Mouse (Mus musculus) heart, adult 2 months (tissue): ENCODE measurements around the gene Siva1. TPM values are rescaled to one million over a fixed set of nuclear protein-coding genes. Genes with fewer than 3 reads are reported as not detected.

Experiments used
- DNase-seq, 2 experiments: peaks; one replicate each; pipeline ENCODE4 v3.0.0; 2021
- H3K27ac ChIP-seq: fragments of 200-600 bp; 2 replicates; pipeline ENCODE4 v1.8.1; 2022
- H3K27me3 ChIP-seq: fragments of 200-500 bp; 2 replicates; pipeline ENCODE4 v1.6.1; 2012; ENCODE audit warnings: mild to moderate bottlenecking, low read length, inconsistent platforms, mixed read lengths; ENCODE audit not compliant: control insufficient read depth, insufficient read depth
- H3K36me3 ChIP-seq: fragments of 200-500 bp; 2 replicates; pipeline ENCODE4 v1.6.1; 2012; ENCODE audit warnings: low read length, inconsistent platforms; ENCODE audit not compliant: control insufficient read depth, insufficient read depth
- H3K4me1 ChIP-seq: fragments of 200-500 bp; 2 replicates; pipeline ENCODE4 v1.6.1; 2011; ENCODE audit warnings: low read length; ENCODE audit not compliant: control insufficient read depth, insufficient read depth
- H3K4me3 ChIP-seq: fragments of 200-600 bp; 2 replicates; pipeline ENCODE4 v1.8.1; 2022
- H3K79me2 ChIP-seq: fragments of 200-500 bp; replicated peaks from 2 replicates; pipeline ENCODE4 v1.6.1; 2012; ENCODE audit warnings: mild to moderate bottlenecking, inconsistent platforms, low read length, moderate library complexity, mixed read lengths; ENCODE audit not compliant: control insufficient read depth, insufficient read depth
- H3K9ac ChIP-seq: fragments of 200-500 bp; 2 replicates; pipeline ENCODE4 v1.6.1; 2012; ENCODE audit warnings: low read depth, mild to moderate bottlenecking, control low read depth, inconsistent platforms, low read length, mixed read lengths
- CTCF ChIP-seq: fragments of 200-600 bp; IDR thresholded peaks from 2 replicates; pipeline ENCODE4 v1.8.1; 2022; ENCODE audit warnings: antibody characterized with exemption, mild to moderate bottlenecking, moderate library complexity
- EP300 ChIP-seq: fragments of 200-500 bp; IDR thresholded peaks from 2 replicates; pipeline ENCODE4 v1.6.1; 2011; ENCODE audit warnings: low read depth, low read length, control low read depth; ENCODE audit not compliant: insufficient read depth
- POLR2A ChIP-seq: fragments of 200-500 bp; IDR thresholded peaks from 2 replicates; pipeline ENCODE4 v1.6.1; 2011; ENCODE audit warnings: mild to moderate bottlenecking, low read depth, low read length, control low read depth; ENCODE audit not compliant: insufficient read depth
- WGBS: fragments of 180-500 bp; shearing (Covaris S2); methylation state at CpG from one replicate; pipeline ENCODE4 v1.1.7; 2018; 5-methylcytosine and 5-hydroxymethylcytosine counted together
- intact Hi-C: fragments of 180-260 bp; cut with DNase I; formaldehyde crosslinking; loops from one replicate; pipeline ENCODE4 v1.15.1; 2025
- polyA plus RNA-seq: library from polyadenylated mRNA; depleted of rRNA; stranded (reverse); fragments of >200 nt; gene quantifications from 2 replicates; pipeline ENCODE4 v1.2.3, GENCODE M21; 2012
- total RNA-seq, 2 experiments: library from RNA; stranded (reverse); gene quantifications; 2 replicates each; pipeline ENCODE4 v1.2.3; 2021

Siva1 gene
- total and polyA plus RNA-seq, 3 experiments = 32.0 to 39.4 (median 38.7) TPM

DNA sequence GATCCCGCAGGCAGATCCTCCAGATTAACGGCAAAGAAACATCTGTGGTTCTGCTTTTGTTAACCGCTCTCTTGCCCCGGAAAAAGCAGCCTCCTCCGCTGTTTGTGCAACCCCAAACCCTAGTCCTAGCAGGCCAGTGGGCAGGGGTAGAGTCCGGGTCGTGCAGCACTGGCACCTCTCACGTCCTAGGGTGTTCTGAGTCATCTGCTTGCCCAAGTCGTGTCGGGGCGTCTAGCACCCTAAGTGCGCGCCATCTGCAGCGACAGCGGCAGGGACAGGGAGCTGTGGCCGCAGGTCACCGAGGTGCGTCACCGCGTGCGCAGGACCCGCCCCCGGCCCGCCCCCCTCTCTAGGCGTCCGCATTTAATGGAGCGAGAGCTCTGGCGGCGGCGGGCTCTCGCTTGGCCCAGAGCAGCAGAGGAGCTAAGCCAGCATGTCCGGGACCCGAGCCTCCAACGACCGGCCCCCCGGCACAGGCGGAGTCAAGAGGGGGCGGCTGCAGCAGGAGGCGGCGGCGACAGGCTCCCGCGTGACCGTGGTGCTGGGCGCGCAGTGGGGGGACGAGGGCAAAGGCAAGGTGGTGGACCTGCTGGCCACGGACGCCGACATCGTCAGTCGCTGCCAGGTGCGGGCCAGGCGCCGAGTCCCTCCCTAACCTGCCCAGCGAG is 24.7 kb upstream of the Siva1 start, which contains the start of gene Adssl1:
TSS of gene Adssl1 (plus strand) at position 360 of the 668 bp plus-strand sequence.
- TF ChIP-seq CTCF = 0 out of 2 replicates have a peak, but pooled peaks have one; percentile 12
- TF ChIP-seq EP300 = 0 out of 2 replicates have a peak, but pooled peaks have one; percentile 50
- TF ChIP-seq POLR2A = peak; percentile 85
- Histone ChIP-seq H3K9ac (peak within 1 kb of the TSS; percentile 80), H3K27ac (peak within 1 kb of the TSS; percentile 97), H3K4me3 (peak within 1 kb of the TSS; percentile 60), H3K79me2 (no peaks in the 10 kb centered on the region), H3K27me3 (no peaks in the 10 kb centered on the region), H3K36me3 (no peaks in the 10 kb centered on the region), H3K4me1 (peaks cover 14% of the 10 kb centered on the region)
- WGBS = under 1% methylated on average over 55 of the region's 56 CpGs
- intact Hi-C loops = loop anchor here (5.0 kb wide), 1 partner anchor 128 kb away; no protein-coding TSS in a partner anchor
- peak; percentile 79 to 86 for DNase-seq

DNA sequence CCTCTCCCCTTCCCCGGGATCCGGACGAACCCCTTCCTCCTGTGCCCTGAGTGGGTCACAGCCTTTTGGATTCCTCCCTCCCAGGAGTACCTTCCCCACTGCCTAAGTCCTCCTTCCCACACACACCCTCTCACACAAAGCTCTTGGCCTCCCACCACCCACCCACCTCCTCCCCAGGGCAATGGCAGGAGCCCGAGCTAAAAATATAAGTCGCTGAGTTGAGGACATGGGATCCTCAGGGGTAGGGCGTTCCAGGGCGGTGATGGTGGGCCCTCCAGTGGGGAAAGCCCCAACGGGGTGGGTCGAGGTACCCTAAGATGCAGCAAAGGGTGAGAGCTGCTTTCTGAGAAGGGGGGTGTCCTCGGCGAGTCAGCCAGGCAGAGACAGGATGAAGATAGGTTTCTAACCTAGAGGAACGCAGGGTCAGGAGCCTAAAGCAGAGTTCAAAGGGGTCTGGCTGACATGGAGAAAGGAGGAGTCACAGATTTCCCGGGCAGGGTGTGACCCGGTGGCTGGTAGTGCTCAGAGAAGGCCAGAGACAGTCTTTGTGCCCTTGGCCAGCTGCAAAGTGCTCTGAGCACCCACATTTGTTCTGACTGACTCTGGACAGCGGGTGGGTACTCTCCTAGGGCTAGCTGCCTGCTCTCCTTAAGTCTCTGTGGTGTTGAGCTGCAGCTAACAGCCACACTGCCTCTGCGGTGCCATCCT is 24.0 kb upstream of the Siva1 start:
- peaks cover 14% of the 10 kb centered on the region for H3K4me1 ChIP-seq
- 0 out of 2 replicates have a peak, but pooled peaks have one; percentile 32 for TF ChIP-seq EP300
- TF ChIP-seq POLR2A = peak; percentile 31; the same call in 1 of the 2 replicates
- TF ChIP-seq CTCF = no peak
- peak overlapping the region; percentile 80 for H3K9ac ChIP-seq

DNA sequence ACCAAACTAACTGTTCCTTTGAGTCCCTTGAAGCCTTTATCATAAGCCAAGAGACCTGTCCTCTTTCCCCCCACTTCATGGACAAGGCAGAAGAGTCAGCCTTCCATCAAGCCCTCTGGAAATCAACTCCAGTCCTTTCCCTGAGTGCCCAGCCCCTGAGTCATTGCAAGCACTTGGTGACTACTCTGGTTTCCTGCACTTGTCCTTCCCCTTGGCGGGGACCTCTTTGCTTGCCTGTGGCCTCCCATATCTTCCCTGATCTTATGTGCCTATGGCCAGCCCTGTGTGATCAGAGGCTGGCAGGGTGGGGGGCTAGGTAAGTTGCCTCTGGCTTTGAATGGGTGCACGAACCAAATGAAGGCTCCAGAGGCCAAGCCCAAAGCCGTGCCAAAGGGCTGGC is 22.6 kb upstream of the Siva1 start:
- DNase-seq = no peak
- H3K79me2 ChIP-seq = no peaks in the 10 kb centered on the region
- H3K27me3 ChIP-seq = no peaks in the 10 kb centered on the region
- 77% methylated on average over 3 of the region's 3 CpGs for WGBS
- no peak for TF ChIP-seq EP300
- TF ChIP-seq CTCF = no peak
- no peak for TF ChIP-seq POLR2A
- no peaks in the 10 kb centered on the region for H3K36me3 ChIP-seq
- intact Hi-C loops = no loop called here
- H3K9ac ChIP-seq = no peak overlapping the region
- no peak overlapping the region for H3K27ac ChIP-seq
- H3K4me3 ChIP-seq = no peak overlapping the region
- H3K4me1 ChIP-seq = peaks cover 17% of the 10 kb centered on the region

More for the DNA sequence above, 24.0 kb upstream of the Siva1 start:
- Histone ChIP-seq H3K79me2 (no peaks in the 10 kb centered on the region), H3K4me3 (peak overlapping the region; percentile 60), H3K27ac (peak overlapping the region; percentile 97), H3K36me3 (no peaks in the 10 kb centered on the region), H3K27me3 (no peaks in the 10 kb centered on the region)
- intact Hi-C loops = no loop called here
- DNase-seq = peak in 1 of 2 experiments; percentile 49
- WGBS = 20% methylated on average over 16 of the region's 16 CpGs

DNA sequence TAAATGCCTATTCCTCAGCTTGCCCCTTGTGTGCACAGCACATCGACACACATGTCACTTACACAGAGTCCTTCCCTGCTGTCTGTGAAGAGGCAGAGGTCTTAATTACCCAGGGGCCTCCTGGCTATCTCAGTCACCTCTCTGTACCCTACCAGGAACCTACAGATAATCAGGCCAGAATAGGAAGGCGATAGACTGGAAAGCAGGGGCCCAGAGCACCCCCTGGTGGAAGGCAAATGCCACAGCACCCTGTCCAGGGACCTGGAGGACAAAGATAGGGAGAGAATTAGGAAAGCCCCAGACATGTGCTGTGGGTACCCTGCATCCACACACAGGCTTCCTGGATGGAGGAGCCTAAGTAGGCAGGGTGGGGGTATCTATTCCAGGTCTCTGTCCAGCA is 20.7 kb upstream of the Siva1 start:
- Histone ChIP-seq H3K9ac (no peak overlapping the region), H3K4me1 (peaks cover 12% of the 10 kb centered on the region), H3K36me3 (no peaks in the 10 kb centered on the region), H3K79me2 (no peaks in the 10 kb centered on the region), H3K4me3 (no peak overlapping the region), H3K27ac (peak overlapping the region; percentile 32; the same call in 1 of the 2 replicates), H3K27me3 (no peaks in the 10 kb centered on the region)
- TF ChIP-seq CTCF (peak; percentile 99), POLR2A (no peak), EP300 (peak; percentile 71; the same call in 1 of the 2 replicates)
- DNase-seq = peak; percentile 64 to 74
- intact Hi-C loops = loop anchor here (1.0 kb wide), 1 partner anchor 71 kb away; no protein-coding TSS in a partner anchor
- 18% methylated on average over 2 of the region's 2 CpGs for WGBS

- H3K9ac ChIP-seq = no peak overlapping the region
- no peak for DNase-seq
- no peak overlapping the region for H3K4me3 ChIP-seq
- no peaks in the 10 kb centered on the region for H3K36me3 ChIP-seq
- no peaks in the 10 kb centered on the region for H3K79me2 ChIP-seq
- WGBS = 56% methylated on average over 4 of the region's 4 CpGs
- no peaks in the 10 kb centered on the region for H3K27me3 ChIP-seq
- peak overlapping the region; percentile 28; the same call in 1 of the 2 replicates for H3K27ac ChIP-seq
- intact Hi-C loops = no loop called here
- H3K4me1 ChIP-seq = peaks cover 20% of the 10 kb centered on the region
- TF ChIP-seq EP300 = no peak
- 0 out of 2 replicates have a peak, but pooled peaks have one; percentile 29 for TF ChIP-seq POLR2A
Observed at GRCm38 (mm10) chr12:112625700-112626099, 18.8 kb upstream of the Siva1 start.
